Mouse (Mus musculus) embryonic fibroblast, embryonic 13.5 days (primary cell): ENCODE results near the gene Xiap. TPM values are rescaled to one million over a fixed set of nuclear protein-coding genes. Genes with fewer than 3 reads are reported as not detected.

ENCODE experiments used
- H3K27ac ChIP-seq: 2 replicates; pipeline ENCODE4 v1.5.1; 2012; ENCODE audit warnings: low read length, control low read depth, inconsistent platforms; ENCODE audit not compliant: insufficient read depth
- H3K4me1 ChIP-seq: 2 replicates; pipeline ENCODE4 v1.6.1; 2011; ENCODE audit warnings: low read length; ENCODE audit not compliant: control insufficient read depth, insufficient read depth
- H3K4me3 ChIP-seq: 2 replicates; pipeline ENCODE4 v1.5.1; 2011; ENCODE audit warnings: mild to moderate bottlenecking, control low read depth, low read length; ENCODE audit not compliant: insufficient read depth
- CTCF ChIP-seq: IDR thresholded peaks from 2 replicates; pipeline ENCODE4 v1.5.1; 2011; ENCODE audit warnings: mild to moderate bottlenecking, control low read depth, low read length, moderate library complexity, borderline replicate concordance; ENCODE audit not compliant: insufficient read depth
- POLR2A ChIP-seq: IDR thresholded peaks from 2 replicates; pipeline ENCODE4 v1.6.1; 2011; ENCODE audit warnings: low read depth, mild to moderate bottlenecking, control low read depth, low read length, moderate library complexity
- polyA plus RNA-seq: library from polyadenylated mRNA; stranded (reverse); fragments of >200 nt; gene quantifications from 2 replicates; pipeline ENCODE4 v1.2.4, GENCODE M21; 2011; ENCODE audit warnings: low read depth; ENCODE audit not compliant: missing spikeins, insufficient read length

The Xiap gene
- polyA plus RNA-seq, 1 experiment = 47.4 TPM

- Histone ChIP-seq H3K4me1 (no peaks in the 10 kb centered on the region), H3K4me3 (no peak overlapping the region), H3K27ac (no peak overlapping the region)
- TF ChIP-seq CTCF (no peak), POLR2A (no peak)
These were observed 20.0 kb upstream of the Xiap start for GRCm38 (mm10) chrX:42039481-42039880.

- TF ChIP-seq POLR2A = no peak
- no peak for TF ChIP-seq CTCF
- Histone ChIP-seq H3K4me3 (no peak overlapping the region), H3K4me1 (no peaks in the 10 kb centered on the region), H3K27ac (no peak overlapping the region)
These were observed 14.5 kb upstream of the Xiap start for GRCm38 (mm10) chrX:42044935-42045334.

GRCm38 (mm10) chrX:42050652-42051643 is 8.5 kb upstream of the Xiap start:
- Histone ChIP-seq H3K4me1 (peaks cover 3% of the 10 kb centered on the region; the same call in 1 of the 2 replicates), H3K27ac (no peak overlapping the region; the same call in 1 of the 2 replicates), H3K4me3 (no peak overlapping the region)
- no peak for TF ChIP-seq CTCF
- no peak for TF ChIP-seq POLR2A

DNA sequence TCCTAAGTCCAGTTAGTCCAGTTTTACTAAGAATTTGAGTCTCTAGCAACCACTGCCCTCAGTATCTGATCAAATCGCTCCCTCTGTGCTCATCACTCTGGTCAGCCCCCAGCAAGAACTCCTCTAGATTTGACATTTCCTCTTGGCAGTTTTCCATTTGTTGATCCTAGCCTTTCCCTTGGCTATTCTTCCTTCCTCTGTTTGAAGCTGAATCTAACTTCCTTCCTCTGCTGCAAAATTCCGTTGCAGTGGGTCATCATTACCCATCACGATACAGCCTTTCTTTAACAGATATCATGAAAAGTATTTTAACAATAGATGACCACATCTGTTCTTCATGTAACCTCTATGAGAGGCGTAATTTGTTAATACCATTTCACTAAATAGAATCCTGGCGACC is 2.5 kb upstream of the Xiap start:
- Histone ChIP-seq H3K4me1 (no peaks in the 10 kb centered on the region), H3K27ac (peak overlapping the region; percentile 40; the same call in 1 of the 2 replicates), H3K4me3 (no peak overlapping the region)
- TF ChIP-seq CTCF (no peak), POLR2A (no peak)

GRCm38 (mm10) chrX:42057873-42058272 is 1.6 kb upstream of the Xiap start:
- Histone ChIP-seq H3K4me1 (no peaks in the 10 kb centered on the region), H3K27ac (peak overlapping the region; percentile 57; the same call in 1 of the 2 replicates), H3K4me3 (no peak overlapping the region)
- no peak for TF ChIP-seq CTCF

DNA sequence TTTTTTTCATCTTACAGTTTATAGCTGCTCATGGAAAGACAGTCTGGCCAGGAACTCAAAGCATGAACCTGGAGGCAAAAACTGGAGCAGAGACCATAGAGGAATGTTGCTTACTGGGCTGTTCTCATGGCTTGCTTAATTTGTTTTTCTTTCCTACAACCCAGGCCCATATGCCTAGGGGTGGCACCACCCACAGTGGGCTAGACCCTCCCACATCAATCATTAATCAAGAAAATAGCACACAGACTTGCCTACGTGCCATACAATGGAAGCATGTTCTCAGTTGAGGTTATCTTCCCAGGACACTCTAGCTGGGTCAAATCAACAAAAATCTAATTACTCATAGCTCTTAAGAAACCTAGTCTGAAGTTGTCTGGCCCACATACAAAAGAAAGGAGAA is 4.1 kb downstream of the Xiap start:
- no peak for TF ChIP-seq CTCF
- TF ChIP-seq POLR2A = no peak
- H3K27ac ChIP-seq = no peak overlapping the region
- H3K4me3 ChIP-seq = no peak overlapping the region
- no peaks in the 10 kb centered on the region for H3K4me1 ChIP-seq

GRCm38 (mm10) chrX:42065086-42065485 is 5.6 kb downstream of the Xiap start:
- H3K27ac ChIP-seq = no peak overlapping the region
- TF ChIP-seq CTCF = no peak
- TF ChIP-seq POLR2A = no peak
- no peaks in the 10 kb centered on the region for H3K4me1 ChIP-seq
- H3K4me3 ChIP-seq = no peak overlapping the region

GRCm38 (mm10) chrX:42066771-42067170 is 7.3 kb downstream of the Xiap start:
- Histone ChIP-seq H3K4me1 (no peaks in the 10 kb centered on the region), H3K4me3 (no peak overlapping the region), H3K27ac (no peak overlapping the region)
- TF ChIP-seq POLR2A (no peak), CTCF (no peak)

GRCm38 (mm10) chrX:42067791-42068200 is 8.3 kb downstream of the Xiap start:
- no peaks in the 10 kb centered on the region; the same call in 1 of the 2 replicates for H3K4me1 ChIP-seq
- peak overlapping the region; percentile 96 for H3K27ac ChIP-seq
- no peak for TF ChIP-seq CTCF
- peak; percentile 19 for TF ChIP-seq POLR2A
- H3K4me3 ChIP-seq = peak overlapping the region; percentile 62

GRCm38 (mm10) chrX:42068201-42068874 is 8.9 kb downstream of the Xiap start:
- H3K4me1 ChIP-seq = no peaks in the 10 kb centered on the region; the same call in 1 of the 2 replicates
- H3K4me3 ChIP-seq = peak overlapping the region; percentile 62
- H3K27ac ChIP-seq = peak overlapping the region; percentile 99
- TF ChIP-seq CTCF (no peak), POLR2A (peak; percentile 40)
